22 mouse cellular contexts compared by ENCODE assay signal in the genomic region with DNA sequence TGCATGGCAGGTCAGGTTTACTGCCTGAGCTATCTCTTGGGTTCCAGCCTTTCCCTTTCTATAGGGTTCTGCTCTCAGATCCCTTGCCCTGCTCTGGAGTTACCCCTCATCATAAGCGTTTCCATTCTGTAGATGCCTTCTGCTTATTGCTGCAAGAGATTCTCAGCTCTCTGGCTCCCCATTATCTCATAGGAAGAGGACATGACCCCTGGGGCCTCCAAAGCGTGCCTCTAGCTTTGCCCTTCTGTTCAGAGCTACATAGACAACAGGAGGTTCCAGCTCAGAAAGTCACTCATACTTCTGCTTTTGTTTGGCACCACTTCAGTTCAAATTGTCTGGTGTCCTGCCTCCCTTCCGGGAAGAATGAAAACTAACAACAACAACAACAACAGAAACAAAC.
"Had no signal": no experiment of that assay in that cellular context is flagged by ENCODE, and none has a peak within 500 bp of the region (broad histone marks: within the 10 kb centered on the region; RNA-seq: fewer than 3 reads in every experiment).

No protein-coding gene starts in this region.

- H3K36me3 ChIP-seq: liver, embryonic 15.5 days had no signal

- H3K9ac ChIP-seq: heart, embryonic 13.5 days; heart, embryonic 15.5 days; hindbrain, embryonic 13.5 days; intestine, embryonic 15.5 days; limb, embryonic 12.5 days; liver, embryonic 15.5 days had no signal

- H3K27ac ChIP-seq: heart, adult 2 months; heart, embryonic 13.5 days; heart, embryonic 15.5 days; hindbrain, embryonic 13.5 days; intestine, embryonic 15.5 days; layer of hippocampus, adult 2 months; left cerebral cortex, adult 2 months; limb, embryonic 10.5 days; limb, embryonic 12.5 days; liver, embryonic 15.5 days had no signal

- H3K9me3 ChIP-seq: heart, embryonic 15.5 days; intestine, embryonic 15.5 days; limb, embryonic 10.5 days; liver, embryonic 15.5 days had no signal

- H3K27me3 ChIP-seq: heart, embryonic 13.5 days; heart, embryonic 15.5 days; hindbrain, embryonic 13.5 days; intestine, embryonic 15.5 days; limb, embryonic 12.5 days; liver, embryonic 15.5 days had no signal

- H3K4me2 ChIP-seq: heart, embryonic 11.5 days; heart, embryonic 13.5 days; heart, embryonic 15.5 days; hindbrain, embryonic 13.5 days; intestine, embryonic 15.5 days; limb, embryonic 12.5 days; liver, embryonic 15.5 days had no signal

- H3K4me3 ChIP-seq: heart, adult 2 months; heart, embryonic 13.5 days; heart, embryonic 15.5 days; hindbrain, embryonic 13.5 days; intestine, embryonic 15.5 days; layer of hippocampus, adult 2 months; left cerebral cortex, adult 2 months; limb, embryonic 10.5 days; limb, embryonic 12.5 days; liver, embryonic 15.5 days had no signal

- H3K4me1 ChIP-seq: heart, embryonic 15.5 days; intestine, embryonic 15.5 days; limb, embryonic 10.5 days; limb, embryonic 12.5 days; liver, embryonic 15.5 days had no signal

- DNase-seq: gastrocnemius, postnatal 14 days; gastrocnemius, postnatal 36 days; heart, adult 11 months; heart, adult 2 months; heart, postnatal 14 days; heart, postnatal 36 days; kidney, adult 18-20 months; kidney, adult 8-10 months; kidney, postnatal 25 days had no signal

- ATAC-seq: hindbrain, embryonic 16.5 days; inflammation-experienced regulatory T-cells, adult 6 months; intestine, embryonic 15.5 days; intestine, postnatal 0 days had no signal
